Mouse (Mus musculus) E14TG2a.4 (cell line): ENCODE measurements around the gene Cd300lg.

ENCODE experiments used
- CTCF ChIP-seq: conservative IDR thresholded peaks from 2 replicates; pipeline ENCODE4 v1.5.1; 2014; ENCODE audit warnings: low read length
- NANOG ChIP-seq: IDR thresholded peaks from 2 replicates; pipeline ENCODE4 v1.6.1; 2014; ENCODE audit warnings: borderline replicate concordance, low read length, mixed read lengths
- POU5F1 ChIP-seq: IDR thresholded peaks from 2 replicates; pipeline ENCODE4 v1.6.1; 2014; ENCODE audit warnings: low read length, borderline replicate concordance

DNA sequence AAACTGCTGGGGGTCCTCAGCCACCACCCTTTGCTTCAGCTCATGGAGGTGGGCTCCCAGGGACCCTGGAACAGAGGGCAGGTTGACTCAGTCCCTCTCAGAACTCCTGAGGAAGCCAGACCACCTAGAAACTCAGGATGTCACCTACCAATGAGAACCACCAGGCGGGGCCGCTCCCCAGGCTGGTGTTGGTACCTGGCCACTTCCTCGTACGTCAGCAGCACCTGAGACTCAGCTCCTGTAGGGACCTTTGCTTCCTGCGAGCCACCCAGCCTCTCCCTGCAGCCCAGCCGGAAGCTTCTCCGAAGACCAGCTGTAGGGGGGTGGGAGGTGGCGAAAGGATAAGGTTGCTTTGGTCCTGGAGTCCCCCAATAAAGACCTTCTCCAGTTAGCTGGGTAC is 32.9 kb upstream of the Cd300lg start:
- TF ChIP-seq CTCF (no peak), POU5F1 (no peak), NANOG (no peak)
